Mouse (Mus musculus): ENCODE data around the gene Mrgpra6. TPM values are rescaled to one million over a fixed set of nuclear protein-coding genes. Genes with fewer than 3 reads are reported as not detected.

Gene Mrgpra6
- total RNA-seq (2015; ENCODE audit: low replicate concordance) (not detected in 2 replicates), total RNA-seq (2017; ENCODE audit: low replicate concordance) (not detected in 2 replicates)

- ATAC-seq (replicated peaks; ENCODE audit: low FRiP score, poor library complexity, severe bottlenecking), result no peak
Observed at GRCm38 (mm10) chr7:47204830-47205229, at the start of gene Mrgpra6. Mrgpra6 (minus strand) TSS chr7:47204920.

- ATAC-seq (replicated peaks; ENCODE audit: low FRiP score, poor library complexity, severe bottlenecking), result no peak
Observed at GRCm38 (mm10) chr7:47252770-47253169, 48.0 kb upstream of the Mrgpra6 start, which contains the start of gene Mrgpra9. Mrgpra9 (minus strand) TSS chr7:47252848.

DNA sequence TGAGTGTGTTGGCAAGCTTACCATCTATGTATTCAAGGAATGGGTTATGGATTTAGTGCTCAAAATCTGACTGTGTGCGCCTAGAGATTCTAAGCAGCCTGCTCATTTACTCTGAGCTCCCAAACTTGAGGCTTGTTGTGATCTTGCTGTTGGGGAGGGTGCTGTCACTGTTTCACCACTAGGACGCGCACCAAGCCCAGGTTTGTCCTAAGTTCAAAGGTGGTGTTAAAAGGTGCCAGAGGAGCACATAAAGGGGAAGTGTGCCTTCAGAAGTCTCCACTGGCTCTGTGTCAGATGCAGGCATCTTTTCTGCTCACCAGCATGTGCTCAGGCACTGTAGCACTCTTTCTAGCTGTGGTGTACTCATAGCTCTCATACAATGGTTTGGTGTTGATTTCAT is 39.9 kb upstream of the Mrgpra6 start:
- no peak for ATAC-seq (replicated peaks; ENCODE audit: low FRiP score, poor library complexity, severe bottlenecking)

DNA sequence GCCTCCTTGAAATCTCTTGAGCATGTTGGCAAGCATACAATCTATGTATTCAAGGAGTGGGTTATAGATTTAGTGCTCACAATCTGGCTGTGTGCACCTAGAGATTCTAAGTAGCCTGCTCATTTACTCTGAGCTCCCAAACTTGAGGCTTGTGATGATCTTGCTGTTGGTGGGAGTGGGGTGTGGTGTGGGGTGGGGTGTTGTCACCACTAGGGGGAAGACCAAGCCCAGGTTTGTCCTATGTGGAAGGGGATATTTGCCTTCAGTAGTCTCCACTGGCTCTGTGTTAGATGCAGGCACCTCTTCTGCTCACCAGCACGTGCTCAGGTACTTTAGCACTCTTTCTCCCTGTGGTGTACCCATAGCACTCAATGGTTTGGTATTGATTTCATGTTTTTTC is 9.4 kb downstream of the Mrgpra6 start:
- no peak for ATAC-seq (replicated peaks; ENCODE audit: low FRiP score, poor library complexity, severe bottlenecking)

- no peak for ATAC-seq (replicated peaks; ENCODE audit: low FRiP score, poor library complexity, severe bottlenecking)
Observed at GRCm38 (mm10) chr7:47170814-47171213, 33.9 kb downstream of the Mrgpra6 start.

DNA sequence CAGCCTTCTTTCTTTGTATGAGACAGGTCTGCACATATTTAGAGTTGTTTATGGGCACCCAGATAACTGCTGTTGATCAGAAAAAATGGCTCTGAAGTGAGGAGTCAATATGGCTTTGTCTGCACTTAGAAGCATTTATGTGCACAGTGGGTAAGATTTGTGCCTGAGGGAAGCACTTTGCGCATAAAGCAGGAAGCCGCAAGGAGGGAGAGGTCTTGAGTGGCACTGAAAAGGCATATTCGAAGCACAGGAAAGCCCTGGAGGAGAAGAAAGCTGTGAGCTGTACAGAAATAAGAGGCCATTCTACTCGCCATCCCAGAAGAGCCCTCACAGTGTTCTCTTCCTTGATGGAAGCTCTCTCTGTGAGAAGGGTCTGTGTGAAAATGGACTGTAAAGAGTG is 39.7 kb downstream of the Mrgpra6 start:
- no peak for ATAC-seq (replicated peaks; ENCODE audit: low FRiP score, poor library complexity, severe bottlenecking)

GRCm38 (mm10) chr7:47163203-47163602 is 41.5 kb downstream of the Mrgpra6 start:
- ATAC-seq (replicated peaks; ENCODE audit: low FRiP score, poor library complexity, severe bottlenecking), result no peak

DNA sequence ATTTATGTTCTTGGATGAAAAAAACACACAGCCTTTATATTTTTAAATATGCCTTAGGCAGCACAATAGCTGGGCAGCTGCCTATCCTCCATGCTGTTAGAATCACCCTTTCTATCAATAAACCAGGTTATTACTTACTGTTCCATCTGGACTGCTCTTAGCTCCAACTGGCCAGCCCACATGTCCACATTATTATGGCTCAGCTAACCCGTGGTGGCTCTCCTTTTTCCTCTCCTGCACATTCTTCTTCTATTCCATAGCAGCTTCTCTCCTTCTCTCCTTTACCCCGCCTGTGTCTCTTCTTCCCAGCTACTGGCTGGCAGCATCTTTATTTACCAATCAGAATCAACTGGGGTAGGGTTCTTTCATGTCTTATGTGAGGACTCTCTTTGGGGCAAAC is 46.3 kb downstream of the Mrgpra6 start:
- ATAC-seq (replicated peaks; ENCODE audit: low FRiP score, poor library complexity, severe bottlenecking), result no peak

GRCm38 (mm10) chr7:47157743-47158142 is 47.0 kb downstream of the Mrgpra6 start:
- ATAC-seq (replicated peaks; ENCODE audit: low FRiP score, poor library complexity, severe bottlenecking), result no peak

GRCm38 (mm10) chr7:47155849-47156248 is 48.9 kb downstream of the Mrgpra6 start:
- no peak for ATAC-seq (replicated peaks; ENCODE audit: low FRiP score, poor library complexity, severe bottlenecking)

DNA sequence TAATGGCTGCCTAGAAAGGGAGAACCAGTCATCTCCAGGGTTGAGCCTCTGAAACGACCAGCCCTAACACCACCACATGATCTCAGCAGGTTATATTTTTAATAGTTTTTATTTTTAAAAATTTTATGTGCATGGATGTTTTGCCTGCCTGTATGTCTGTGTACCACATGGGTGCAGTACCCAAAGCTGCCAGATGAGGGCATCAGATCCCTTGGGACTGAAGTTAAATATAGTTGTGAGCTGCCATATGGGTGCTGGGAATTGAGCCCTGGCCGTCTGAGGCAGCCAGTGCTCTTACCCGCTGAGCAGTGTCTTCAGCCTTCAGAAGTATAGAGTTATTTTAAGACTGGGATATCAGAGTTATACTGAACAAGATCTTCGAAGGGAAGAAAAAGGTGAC is 49.3 kb downstream of the Mrgpra6 start:
- no peak for ATAC-seq (replicated peaks; ENCODE audit: low FRiP score, poor library complexity, severe bottlenecking)

GRCm38 (mm10) chr7:47150420-47151061 is 54.2 kb downstream of the Mrgpra6 start:
- ATAC-seq (replicated peaks; ENCODE audit: low FRiP score, poor library complexity, severe bottlenecking), result peak; percentile 68; the same call in 1 of the 2 replicates

- no peak for ATAC-seq (replicated peaks; ENCODE audit: low FRiP score, poor library complexity, severe bottlenecking)
Observed at GRCm38 (mm10) chr7:47148298-47148697, 56.4 kb downstream of the Mrgpra6 start.

GRCm38 (mm10) chr7:47146034-47146812 is 58.5 kb downstream of the Mrgpra6 start:
- ATAC-seq (replicated peaks; ENCODE audit: low FRiP score, poor library complexity, severe bottlenecking), result no peak

DNA sequence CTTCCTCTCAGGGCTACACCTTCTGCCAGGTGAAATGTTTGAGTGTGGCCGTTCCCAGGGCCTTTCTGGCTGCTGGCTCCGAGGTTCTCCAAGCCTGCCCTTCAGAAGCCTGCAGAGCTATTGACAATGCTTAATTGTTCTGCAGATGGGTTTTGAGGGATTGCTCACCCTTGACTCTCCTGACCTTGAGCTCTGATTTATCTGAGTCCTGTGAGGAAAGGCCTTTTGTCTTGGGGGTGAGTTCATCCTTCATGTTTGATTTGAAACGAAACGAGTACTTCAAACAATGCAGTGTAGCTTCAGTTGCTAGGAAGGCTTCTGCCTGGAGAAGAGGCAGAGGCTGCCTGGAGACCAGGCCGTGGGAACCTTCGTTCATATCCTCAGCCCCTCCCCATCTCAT is 60.4 kb downstream of the Mrgpra6 start:
- no peak for ATAC-seq (replicated peaks; ENCODE audit: low FRiP score, poor library complexity, severe bottlenecking)

GRCm38 (mm10) chr7:47139823-47140325 is 64.8 kb downstream of the Mrgpra6 start:
- ATAC-seq (replicated peaks; ENCODE audit: low FRiP score, poor library complexity, severe bottlenecking), result no peak

Other genes starting within 250 kb of the Mrgpra6 start
- gene Uevld, start 246.4 kb downstream of the Mrgpra6 start, total RNA-seq (2015; ENCODE audit: low replicate concordance), result 6.5 and 16.7 TPM in 2 replicates
- gene Uevld, start 246.4 kb downstream of the Mrgpra6 start, total RNA-seq (2017; ENCODE audit: low replicate concordance), result 3.9 and 5.9 TPM in 2 replicates
- gene Gm9999, start 221.3 kb downstream of the Mrgpra6 start, total RNA-seq (2015; ENCODE audit: low replicate concordance), result not detected in 2 replicates
- not detected in 2 replicates for gene Gm9999, start 221.3 kb downstream of the Mrgpra6 start, total RNA-seq (2017; ENCODE audit: low replicate concordance)
- gene Spty2d1, start 196.5 kb downstream of the Mrgpra6 start, total RNA-seq (2015; ENCODE audit: low replicate concordance), result 11.9 and 17.3 TPM in 2 replicates
- 13.6 and 20.6 TPM in 2 replicates for gene Spty2d1, start 196.5 kb downstream of the Mrgpra6 start, total RNA-seq (2017; ENCODE audit: low replicate concordance)
- 3.3 and 10.0 TPM in 2 replicates for gene Tmem86a, start 154.3 kb downstream of the Mrgpra6 start, total RNA-seq (2015; ENCODE audit: low replicate concordance)
- 2.9 and 3.5 TPM in 2 replicates for gene Tmem86a, start 154.3 kb downstream of the Mrgpra6 start, total RNA-seq (2017; ENCODE audit: low replicate concordance)
- gene Ptpn5, start 71.2 kb downstream of the Mrgpra6 start, total RNA-seq (2015; ENCODE audit: low replicate concordance), result not detected in 2 replicates
- gene Ptpn5, start 71.2 kb downstream of the Mrgpra6 start, total RNA-seq (2017; ENCODE audit: low replicate concordance), result not detected in 2 replicates
- gene Mrgpra9, start 47.9 kb upstream of the Mrgpra6 start, total RNA-seq (2015; ENCODE audit: low replicate concordance), result not detected in 2 replicates
- gene Mrgpra9, start 47.9 kb upstream of the Mrgpra6 start, total RNA-seq (2017; ENCODE audit: low replicate concordance), result not detected in 2 replicates
- gene Mrgpra1, start 149.3 kb upstream of the Mrgpra6 start, total RNA-seq (2015; ENCODE audit: low replicate concordance), result not detected in 2 replicates
- not detected in 2 replicates for gene Mrgpra1, start 149.3 kb upstream of the Mrgpra6 start, total RNA-seq (2017; ENCODE audit: low replicate concordance)
- gene Mrgpra2a, start 247.2 kb upstream of the Mrgpra6 start, total RNA-seq (2015; ENCODE audit: low replicate concordance), result 1.9 TPM in 1 of 2 replicates, not detected in the other
- 2.0 TPM in 1 of 2 replicates, not detected in the other for gene Mrgpra2a, start 247.2 kb upstream of the Mrgpra6 start, total RNA-seq (2017; ENCODE audit: low replicate concordance)